In genomic region chr6:72008213-72008655, GRCm38 (mm10) we compare ENCODE assay signal across 21 mouse cellular contexts.
DNase-seq lines count a peak whose midpoint lies in the region; TF ChIP-seq lines count a peak whose summit lies in the region.
"Had no signal": no experiment of that assay in that cellular context is flagged by ENCODE, and none has a peak within 500 bp of the region (broad histone marks: within the 10 kb centered on the region; RNA-seq: fewer than 3 reads in every experiment).

No protein-coding gene starts in this region.

- H3K4me2 ChIP-seq in myocyte (ENCODE audit: low read depth) = no peak overlapping the region
- H3K4me2 ChIP-seq: embryonic facial prominence, embryonic 12.5 days; forebrain, embryonic 13.5 days; forebrain, embryonic 15.5 days had no signal

- H3ac ChIP-seq in myocyte (ENCODE audit: control insufficient read depth, insufficient read length) = no peak overlapping the region

- H3K4me3 ChIP-seq in MEL (ENCODE audit: control insufficient read depth in 1 of 2, insufficient read depth in 1 of 2, low read depth in 2 of 2, low read length in 2 of 2) (no peak overlapping the region), myocyte (no peak overlapping the region)
- H3K4me3 ChIP-seq: embryonic facial prominence, embryonic 10.5 days; embryonic facial prominence, embryonic 12.5 days; forebrain, embryonic 13.5 days; forebrain, embryonic 15.5 days had no signal

- no peak for TF ChIP-seq EP300 in MEL (IDR thresholded peaks at IDR 0.05; ENCODE audit: low read depth in 1 of 2, low read length in 2 of 2)

- peak; percentile 45 for DNase-seq in heart, adult 11 months
- no peak for DNase-seq in heart, postnatal 4 days
- peak; percentile 1 for DNase-seq in MEL (ENCODE audit: low read depth, low spot score)
- no peak for DNase-seq in left cerebral cortex, adult 9 months (ENCODE audit: low spot score in 2 of 2)
- DNase-seq in urinary bladder, postnatal 25 days (ENCODE audit: low spot score) = no peak
- DNase-seq: adrenal gland, adult 8-10 months; adrenal gland, postnatal 14 days; cerebellum, adult 11-12 months; cerebellum, adult 2 months; cerebellum, adult 9-10 months; cerebellum, postnatal 10 days; cerebellum, postnatal 25 days; forebrain, postnatal 0 days had no signal

- H3K27ac ChIP-seq in MEL (ENCODE audit: control insufficient read depth, low read depth, low read length) = no peak overlapping the region
- H3K27ac ChIP-seq: embryonic facial prominence, embryonic 10.5 days; embryonic facial prominence, embryonic 12.5 days; forebrain, embryonic 13.5 days; forebrain, embryonic 15.5 days had no signal

- TF ChIP-seq POLR2A in MEL (IDR thresholded peaks at IDR 0.05; ENCODE audit: control insufficient read depth in 1 of 2, insufficient read depth in 1 of 2, low read depth in 1 of 2, low read length in 2 of 2, poor library complexity in 1 of 2) (no peak), myocyte (IDR thresholded peaks at IDR 0.05; ENCODE audit: insufficient read length, low read depth) (no peak)

- no peaks in the 10 kb centered on the region for H3K9me3 ChIP-seq in MEL (replicated peaks; ENCODE audit: insufficient read depth, low read length)
- H3K9me3 ChIP-seq: embryonic facial prominence, embryonic 10.5 days; embryonic facial prominence, embryonic 12.5 days; forebrain, embryonic 15.5 days had no signal

- H3K79me2 ChIP-seq in MEL (ENCODE audit: control insufficient read depth, insufficient read depth, low read length, poor library complexity) = no peaks in the 10 kb centered on the region
- no peaks in the 10 kb centered on the region for H3K79me2 ChIP-seq in myocyte (ENCODE audit: control insufficient read depth, insufficient read depth)

- H3K27me3 ChIP-seq in MEL (ENCODE audit: control insufficient read depth in 1 of 2, insufficient read depth in 2 of 2, low read length in 2 of 2) (no peaks in the 10 kb centered on the region; a peak in 2 of 4 replicates), myocyte (ENCODE audit: control insufficient read depth, insufficient read depth, insufficient read length) (no peaks in the 10 kb centered on the region)
- H3K27me3 ChIP-seq: CH12.LX; embryonic facial prominence, embryonic 12.5 days; forebrain, embryonic 13.5 days; forebrain, embryonic 15.5 days; Patski had no signal

- no peak for TF ChIP-seq RAD21 in MEL (IDR thresholded peaks at IDR 0.05; ENCODE audit: low read depth, low read length)

- no peak for TF ChIP-seq CTCF in MEL (IDR thresholded peaks at IDR 0.05 in 2 of 3, conservative IDR thresholded peaks at IDR 0.05 in 1 of 3; ENCODE audit: control insufficient read depth in 1 of 3, insufficient read depth in 1 of 3, low read depth in 2 of 3, low read length in 3 of 3, poor library complexity in 1 of 3, severe bottlenecking in 1 of 3)

- no peak overlapping the region for H3K9ac ChIP-seq in MEL (ENCODE audit: control insufficient read depth, low read depth, low read length, poor library complexity, severe bottlenecking)
- H3K9ac ChIP-seq: embryonic facial prominence, embryonic 12.5 days; forebrain, embryonic 13.5 days; forebrain, embryonic 15.5 days; forebrain, postnatal 0 days had no signal

- peaks cover 3 to 4% of the 10 kb centered on the region in 2 experiments; a peak in 2 of 4 replicates for H3K4me1 ChIP-seq in MEL (ENCODE audit: control insufficient read depth in 1 of 2, insufficient read depth in 2 of 2, low read length in 2 of 2)
- H3K4me1 ChIP-seq: embryonic facial prominence, embryonic 10.5 days; embryonic facial prominence, embryonic 12.5 days; forebrain, embryonic 13.5 days; forebrain, embryonic 15.5 days had no signal

- H3K36me3 ChIP-seq in MEL (ENCODE audit: control insufficient read depth in 1 of 2, insufficient read depth in 2 of 2, low read length in 2 of 2) (no peaks in the 10 kb centered on the region; a peak in 1 of 4 replicates), myocyte (ENCODE audit: control insufficient read depth, insufficient read depth) (no peaks in the 10 kb centered on the region)
- H3K36me3 ChIP-seq: embryonic facial prominence, embryonic 10.5 days; embryonic facial prominence, embryonic 12.5 days; forebrain, embryonic 15.5 days; G1E had no signal

TF ChIP-seq in MEL, 35 proteins besides CTCF, POLR2A, EP300 and RAD21:
- TF ChIP-seq MAX (IDR thresholded peaks at IDR 0.05; ENCODE audit: low read length) (no peak), CHD1 (IDR thresholded peaks at IDR 0.05; ENCODE audit: low read depth, low read length) (no peak), ZNF384 (IDR thresholded peaks at IDR 0.05; ENCODE audit: low read depth, low read length) (no peak), USF1 (IDR thresholded peaks at IDR 0.05; ENCODE audit: low read depth, low read length) (no peak), HCFC1 (IDR thresholded peaks at IDR 0.05; ENCODE audit: low read depth, low read length) (no peak), ZC3H11A (IDR thresholded peaks at IDR 0.05; ENCODE audit: low read depth, low read length) (no peak), CHD2 (IDR thresholded peaks at IDR 0.05; ENCODE audit: low read length) (no peak), MAFK (IDR thresholded peaks at IDR 0.05; ENCODE audit: borderline replicate concordance, low read depth, low read length) (no peak), MYC (IDR thresholded peaks at IDR 0.05; ENCODE audit: low read depth, low read length) (no peak), UBTF (IDR thresholded peaks at IDR 0.05; ENCODE audit: borderline replicate concordance, insufficient read depth, low read depth, low read length) (no peak), POLR2AphosphoS5 (IDR thresholded peaks at IDR 0.05; ENCODE audit: borderline replicate concordance, low read depth, low read length) (no peak), JUND (IDR thresholded peaks at IDR 0.05; ENCODE audit: low read depth, low read length) (no peak), MAZ (IDR thresholded peaks at IDR 0.05; ENCODE audit: low read depth, low read length) (no peak)

TF ChIP-seq in myocyte, 11 proteins besides CTCF, POLR2A, EP300 and RAD21:
- TF ChIP-seq MYOD1 (IDR thresholded peaks at IDR 0.05; ENCODE audit: control insufficient read depth in 1 of 3, insufficient read length in 2 of 3, low read depth in 2 of 3) = no peak
- TF ChIP-seq CEBPB (IDR thresholded peaks at IDR 0.05; ENCODE audit: insufficient read depth, poor library complexity, severe bottlenecking) = peak; percentile 85

Comparison
In these comparisons a context has a peak if more than half of its experiments do, and no peak if none do; other contexts are left out.
1. DNase-seq: peak in heart, adult 11 months (single experiment) and MEL (single experiment); none in heart, postnatal 4 days (single experiment), left cerebral cortex, adult 9 months (0 of 2) and urinary bladder, postnatal 25 days (single experiment).